Mouse (Mus musculus) regulatory T cell (primary cell): ENCODE measurements at regions not wholly inside any gene's neighbourhood (a gene's known extent, or its start where the extent isn't known, plus 50 kb on each side); places are given as distances from the start of the nearest gene placed in this dataset.

Experiments used
- in situ Hi-C: fragments of 300-600 bp; cut with MboI, MseI; formaldehyde crosslinking; loops from one replicate; pipeline ENCODE4 v1.15.1; 2025; ENCODE audit warnings: high pct_unique_total_duplicates

GRCm38 (mm10) chr14:48330965-48331622, 114.8 kb upstream of the Tmem260 start:
- in situ Hi-C loops, result no loop called here

GRCm38 (mm10) chr14:48331623-48332000, 114.3 kb upstream of the Tmem260 start:
- in situ Hi-C loops, result no loop called here

GRCm38 (mm10) chr14:48332193-48332592, 113.7 kb upstream of the Tmem260 start:
- in situ Hi-C loops, result no loop called here

DNA sequence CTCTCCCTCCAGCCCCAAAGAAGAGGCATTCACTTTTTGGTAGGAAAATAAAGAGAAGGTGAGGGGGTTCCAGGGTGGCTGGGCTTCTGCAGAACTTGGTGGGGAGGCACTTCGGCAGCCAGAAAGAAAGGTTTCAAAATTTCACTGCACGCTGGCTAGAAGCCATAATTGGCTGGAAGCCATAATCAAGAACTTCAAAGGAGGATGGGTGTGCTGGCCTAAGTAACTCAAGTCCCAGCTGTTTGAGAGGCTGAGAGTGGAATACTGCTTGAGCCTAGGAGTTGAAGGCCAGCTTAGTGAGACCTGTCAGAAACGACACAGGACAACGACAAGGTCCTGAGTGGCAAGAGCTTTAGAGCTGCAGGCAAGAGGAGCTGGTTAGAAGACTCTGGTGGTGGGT, 113.3 kb upstream of the Tmem260 start:
- in situ Hi-C loops, result no loop called here

- in situ Hi-C loops, result no loop called here
These were observed 111.7 kb upstream of the Tmem260 start for GRCm38 (mm10) chr14:48334106-48334809.

- in situ Hi-C loops, result no loop called here
These were observed 106.5 kb upstream of the Tmem260 start for GRCm38 (mm10) chr14:48339434-48339833.

- in situ Hi-C loops, result no loop called here
These were observed 103.0 kb upstream of the Tmem260 start for GRCm38 (mm10) chr14:48342944-48343343.

DNA sequence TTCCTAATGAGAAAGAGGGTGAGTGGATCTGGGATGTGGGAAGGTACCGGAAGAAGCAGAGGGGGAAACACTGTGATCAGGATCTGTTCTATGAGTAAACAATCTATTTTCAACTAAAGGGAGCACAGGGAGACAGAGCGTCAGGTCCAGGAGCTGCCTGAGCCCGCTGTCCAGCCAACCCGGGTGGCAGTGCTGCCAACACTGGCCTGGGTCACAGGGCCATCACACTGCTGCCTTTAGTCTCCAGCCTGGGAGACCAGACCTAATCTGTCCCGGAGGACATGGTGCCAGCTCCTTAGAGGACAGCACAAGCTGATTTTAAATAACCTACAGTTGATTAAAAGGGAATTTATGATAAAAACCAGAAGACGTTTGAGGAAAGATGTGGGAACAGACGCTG, 100.0 kb upstream of the Tmem260 start:
- in situ Hi-C loops, result no loop called here

DNA sequence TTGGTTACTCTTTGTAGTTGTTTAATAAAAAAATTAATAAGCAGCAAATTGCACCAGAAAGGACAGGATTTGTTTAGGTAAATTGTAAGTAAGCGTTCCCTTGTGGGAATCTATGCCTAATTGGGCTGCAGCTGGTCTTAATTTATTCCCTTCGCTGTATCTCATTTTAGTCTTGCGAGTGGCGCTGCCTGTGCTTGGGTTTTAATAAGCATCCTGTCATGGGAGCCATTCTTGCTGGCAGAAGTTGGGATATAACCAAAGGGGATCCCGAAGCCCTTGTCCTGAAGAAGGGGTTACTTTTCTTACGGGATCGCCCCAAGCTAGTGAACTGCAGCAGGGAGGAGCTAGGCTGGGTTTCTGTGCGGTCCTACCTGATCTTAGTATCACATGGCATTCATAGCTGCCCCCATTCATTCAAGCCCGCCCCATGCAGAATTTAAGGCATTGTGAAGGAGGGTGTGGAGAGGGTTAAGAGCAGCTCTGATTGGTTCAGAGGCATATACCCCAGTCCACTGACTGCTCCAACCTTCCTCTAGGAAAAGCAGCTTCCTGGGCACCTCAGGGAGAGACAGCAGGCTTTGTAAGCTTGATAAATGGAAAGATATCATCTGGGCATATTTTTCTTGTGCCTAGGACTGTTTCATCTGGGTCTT, 96.4 kb upstream of the Tmem260 start:
- in situ Hi-C loops, result loop anchor here (10.0 kb wide), 1 partner anchor 215 kb away; no protein-coding TSS in a partner anchor

GRCm38 (mm10) chr14:48351652-48352051, 94.3 kb upstream of the Tmem260 start:
- in situ Hi-C loops, result loop anchor here (10.0 kb wide), 1 partner anchor 217 kb away; no protein-coding TSS in a partner anchor

DNA sequence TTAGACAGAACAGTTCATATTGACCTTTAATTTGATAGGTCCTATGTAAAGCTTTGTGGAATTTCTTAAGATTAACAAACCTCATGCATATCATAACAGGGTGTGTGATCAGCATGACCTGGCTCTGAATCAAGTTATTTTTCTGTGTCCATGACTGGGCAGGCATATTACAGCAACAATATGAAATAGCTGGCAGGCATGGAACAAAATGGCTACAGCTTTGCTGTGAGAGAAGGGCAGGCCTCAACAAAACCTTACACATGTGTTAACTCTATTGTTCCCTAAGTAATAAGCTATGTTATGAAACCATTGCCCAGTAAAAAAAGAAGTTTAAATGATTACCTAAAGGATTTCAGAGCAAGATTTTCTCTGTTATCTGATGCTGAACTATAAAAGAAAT, 93.1 kb upstream of the Tmem260 start:
- in situ Hi-C loops, result loop anchor here (10.0 kb wide), 1 partner anchor 218 kb away; no protein-coding TSS in a partner anchor

GRCm38 (mm10) chr14:48354176-48354575, 91.7 kb upstream of the Tmem260 start:
- in situ Hi-C loops, result loop anchor here (10.0 kb wide), 1 partner anchor 219 kb away; no protein-coding TSS in a partner anchor

DNA sequence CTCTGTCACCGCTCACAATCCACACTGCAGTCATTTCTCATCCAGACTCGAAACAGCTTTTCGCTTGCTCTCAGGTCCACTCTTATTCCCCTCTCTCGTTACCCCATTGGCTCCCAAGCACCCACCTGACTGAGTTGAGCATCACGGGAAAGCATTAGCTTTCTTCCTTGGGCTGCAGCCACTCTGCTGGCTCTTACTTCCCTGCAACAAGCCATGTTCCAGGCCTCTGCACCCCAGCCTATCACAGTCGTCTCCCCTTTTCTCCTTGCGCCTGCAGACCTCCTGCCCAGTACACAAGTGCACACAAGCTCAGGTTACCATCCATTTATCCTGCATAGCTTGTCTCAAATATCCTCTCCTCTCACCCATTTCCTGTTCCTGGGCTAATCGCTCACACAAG, 88.5 kb upstream of the Tmem260 start:
- in situ Hi-C loops, result loop anchor here (10.0 kb wide), 1 partner anchor 223 kb away; no protein-coding TSS in a partner anchor

DNA sequence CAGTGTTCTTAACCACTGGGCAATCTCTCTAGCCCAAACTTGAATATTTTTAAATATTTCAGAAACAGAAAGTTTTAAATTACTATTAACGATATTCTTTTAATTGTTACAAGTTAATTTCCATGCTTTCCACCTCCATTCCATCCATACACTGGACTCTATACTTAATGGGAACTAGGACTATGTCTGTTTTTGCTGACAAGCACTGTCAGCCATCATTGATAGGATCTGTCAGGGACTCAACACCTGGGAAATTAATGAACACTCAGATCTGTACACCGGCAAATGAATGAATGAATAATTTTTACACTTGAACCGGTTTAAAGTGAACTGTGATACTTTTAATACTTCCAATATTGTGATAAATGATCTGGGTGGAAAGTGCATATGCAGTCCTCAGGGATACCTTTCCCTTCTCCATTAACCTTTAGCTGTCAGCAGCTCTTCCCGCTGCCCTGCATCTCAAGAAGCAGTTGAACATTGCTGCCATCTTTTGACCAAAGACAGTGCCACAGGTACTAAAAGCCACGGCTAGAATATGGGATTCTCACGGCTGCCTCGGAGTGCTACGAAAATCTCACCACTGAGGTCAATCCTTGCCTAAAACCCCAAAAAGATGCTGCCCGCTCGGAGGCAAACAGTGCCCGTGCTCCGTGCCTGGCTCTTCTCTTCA, 87.3 kb upstream of the Tmem260 start:
- in situ Hi-C loops, result loop anchor here (10.0 kb wide), 1 partner anchor 224 kb away; no protein-coding TSS in a partner anchor

DNA sequence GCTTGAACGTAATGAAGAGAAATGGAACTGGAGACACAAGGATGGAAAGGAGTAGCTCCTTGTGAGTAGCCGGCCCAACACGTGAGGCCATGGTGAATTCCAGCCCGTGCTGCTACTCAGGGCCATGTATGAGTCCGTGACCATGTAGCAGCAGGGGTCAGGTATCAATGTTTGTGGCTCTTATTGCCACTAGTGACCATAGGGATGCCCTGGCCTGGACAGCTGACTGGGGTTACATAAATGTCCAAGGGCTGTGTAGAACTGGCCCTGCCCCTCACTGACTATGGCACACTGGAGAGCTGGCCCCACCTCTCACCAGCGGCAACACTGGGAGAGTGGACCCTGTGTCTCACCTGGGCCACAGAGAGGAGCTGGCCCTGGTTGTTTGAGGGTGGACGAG, 84.1 kb upstream of the Tmem260 start:
- in situ Hi-C loops, result no loop called here

- in situ Hi-C loops, result loop anchor here (5.0 kb wide), 1 partner anchor 615 kb away; no protein-coding TSS in a partner anchor
These were observed 78.9 kb upstream of the Tmem260 start for GRCm38 (mm10) chr14:48367006-48367405.

DNA sequence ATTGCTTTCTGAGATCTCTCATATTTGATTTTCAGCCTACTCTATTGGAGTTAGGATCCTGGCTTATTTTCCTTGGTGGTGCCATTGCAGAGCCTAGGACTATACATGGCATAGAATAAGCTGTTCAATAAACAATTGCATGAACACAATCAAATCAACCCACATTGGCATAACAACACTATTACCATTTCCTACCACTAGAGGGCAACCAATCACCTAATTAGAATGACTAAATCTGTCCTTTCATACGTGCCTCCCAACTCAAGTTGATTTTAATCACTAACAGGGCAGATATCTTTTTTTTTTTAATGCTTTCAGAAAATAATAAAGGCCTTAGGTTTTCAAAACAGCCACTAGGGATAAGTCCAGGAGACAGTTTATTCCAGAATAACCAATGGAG, 75.6 kb upstream of the Tmem260 start:
- in situ Hi-C loops, result loop anchor here (5.0 to 10.0 kb wide), 2 partner anchors 122 to 786 kb away; no protein-coding TSS in a partner anchor

DNA sequence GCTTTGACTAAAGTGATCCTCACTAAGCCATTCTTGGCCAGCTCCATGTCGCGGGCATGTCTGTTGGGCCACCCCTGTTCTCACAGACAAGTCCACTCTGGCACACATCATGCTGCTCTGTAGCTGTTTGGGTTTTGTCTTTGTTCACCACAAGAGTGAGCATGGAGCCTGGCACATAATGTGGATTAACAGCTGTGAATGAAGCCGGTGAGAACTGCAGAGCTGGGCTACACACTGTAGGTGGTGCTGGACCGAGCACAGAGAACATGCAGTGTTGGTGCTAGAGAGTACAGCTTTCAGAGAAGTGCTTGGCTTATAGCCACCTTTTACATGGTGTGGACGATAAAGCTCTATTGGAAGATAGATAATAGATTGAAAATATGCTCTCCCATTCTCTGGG, 74.2 kb upstream of the Tmem260 start:
- in situ Hi-C loops, result loop anchor here (5.0 to 10.0 kb wide), 2 partner anchors 121 to 787 kb away; no protein-coding TSS in a partner anchor

- in situ Hi-C loops, result loop anchor here (5.0 to 10.0 kb wide), 2 partner anchors 36 to 791 kb away; no protein-coding TSS in a partner anchor
These were observed 69.8 kb upstream of the Tmem260 start for GRCm38 (mm10) chr14:48376112-48376511.
